19 mouse cellular contexts compared by ENCODE assay signal in genomic region chr11:79675994-79676393, GRCm38 (mm10).
DNase-seq lines count a peak whose midpoint lies in the region; ATAC-seq and TF ChIP-seq lines count a peak whose summit lies in the region.
"Had no signal": no experiment of that assay in that cellular context is flagged by ENCODE, and none has a peak within 500 bp of the region (broad histone marks: within the 10 kb centered on the region; RNA-seq: fewer than 3 reads in every experiment).

No protein-coding gene starts in this region.

- no peak overlapping the region for H3K4me2 ChIP-seq in forebrain, postnatal 0 days (ENCODE audit: low read depth)
- H3K4me2 ChIP-seq in forebrain, embryonic 13.5 days, result no peak overlapping the region
- no peak overlapping the region for H3K4me2 ChIP-seq in midbrain, embryonic 16.5 days (ENCODE audit: low read length)
- H3K4me2 ChIP-seq: embryonic facial prominence, embryonic 13.5 days; forebrain, embryonic 12.5 days; heart, embryonic 13.5 days; liver, embryonic 11.5 days had no signal

- H3K4me3 ChIP-seq in forebrain, postnatal 0 days (ENCODE audit: low read depth, low read length), result no peak overlapping the region
- H3K4me3 ChIP-seq in forebrain, embryonic 13.5 days, result no peak overlapping the region
- H3K4me3 ChIP-seq in midbrain, embryonic 10.5 days, result no peak overlapping the region
- no peak overlapping the region for H3K4me3 ChIP-seq in midbrain, embryonic 16.5 days (ENCODE audit: low read depth, low read length)
- H3K4me3 ChIP-seq: embryonic facial prominence, embryonic 13.5 days; forebrain, embryonic 12.5 days; heart, embryonic 13.5 days; myocyte had no signal

- H3K27ac ChIP-seq in forebrain, postnatal 0 days (ENCODE audit: low read depth, low read length), result no peak overlapping the region
- no peak overlapping the region for H3K27ac ChIP-seq in forebrain, embryonic 13.5 days
- peak overlapping the region; percentile 43 for H3K27ac ChIP-seq in midbrain, embryonic 10.5 days (replicated peaks)
- H3K27ac ChIP-seq in midbrain, embryonic 16.5 days (ENCODE audit: low read length), result no peak overlapping the region
- H3K27ac ChIP-seq: embryonic facial prominence, embryonic 13.5 days; forebrain, embryonic 12.5 days; heart, embryonic 13.5 days had no signal

- no peak for TF ChIP-seq CTCF in forebrain, postnatal 0 days (IDR thresholded peaks at IDR 0.05; ENCODE audit: low read depth)

- DNase-seq in forebrain, postnatal 0 days, result no peak
- no peak for DNase-seq in midbrain, embryonic 10.5 days (ENCODE audit: low spot score)
- peak; percentile 14 for DNase-seq in R1 (ENCODE audit: low read depth, low spot score)
- DNase-seq in B cell, adult 2 months, result no peak
- DNase-seq in adrenal gland, postnatal 25 days, result no peak
- DNase-seq: adrenal gland, postnatal 36 days; cerebellum, postnatal 25 days; kidney, adult 8-10 months; right cerebral cortex, postnatal 25 days; thymus, adult 18-20 months had no signal

- H3K36me3 ChIP-seq in forebrain, postnatal 0 days (ENCODE audit: insufficient read depth), result 0 out of 2 replicates have a peak, but pooled peaks cover under 1% of the 10 kb centered on the region
- H3K36me3 ChIP-seq in forebrain, embryonic 13.5 days (ENCODE audit: poor library complexity, severe bottlenecking), result peaks cover 5% of the 10 kb centered on the region; the same call in 1 of the 2 replicates
- H3K36me3 ChIP-seq in midbrain, embryonic 10.5 days, result peaks cover 9% of the 10 kb centered on the region
- H3K36me3 ChIP-seq in midbrain, embryonic 16.5 days (ENCODE audit: control insufficient read depth, insufficient read depth, low read length), result no peaks in the 10 kb centered on the region
- H3K36me3 ChIP-seq: G1E; heart, embryonic 13.5 days had no signal

- no peaks in the 10 kb centered on the region for H3K9me3 ChIP-seq in forebrain, postnatal 0 days (ENCODE audit: low read length)
- no peaks in the 10 kb centered on the region for H3K9me3 ChIP-seq in forebrain, embryonic 13.5 days (replicated peaks)
- H3K9me3 ChIP-seq in midbrain, embryonic 10.5 days (replicated peaks), result no peaks in the 10 kb centered on the region
- no peaks in the 10 kb centered on the region for H3K9me3 ChIP-seq in midbrain, embryonic 16.5 days (replicated peaks; ENCODE audit: control insufficient read depth, low read length, poor library complexity, severe bottlenecking)
- H3K9me3 ChIP-seq: embryonic facial prominence, embryonic 13.5 days; forebrain, embryonic 12.5 days; G1E; heart, embryonic 13.5 days had no signal

- ATAC-seq in forebrain, postnatal 0 days, result peak; percentile 51
- ATAC-seq in forebrain, embryonic 13.5 days, result no peak
- no peak for ATAC-seq in midbrain, embryonic 16.5 days
- peak; percentile 37 for ATAC-seq in inflammation-experienced regulatory T-cells, adult 6 months

- H3K9ac ChIP-seq in forebrain, postnatal 0 days, result no peak overlapping the region
- no peak overlapping the region for H3K9ac ChIP-seq in forebrain, embryonic 13.5 days
- no peak overlapping the region for H3K9ac ChIP-seq in midbrain, embryonic 16.5 days (ENCODE audit: low read depth, low read length)
- H3K9ac ChIP-seq: embryonic facial prominence, embryonic 13.5 days; forebrain, embryonic 12.5 days; heart, embryonic 13.5 days had no signal

- WGBS in forebrain, postnatal 0 days, result 60% methylated on average over 6 of the region's 6 CpGs
- WGBS in forebrain, embryonic 13.5 days, result 74% methylated on average over 6 of the region's 6 CpGs
- 81% methylated on average over 6 of the region's 6 CpGs for WGBS in midbrain, embryonic 10.5 days
- WGBS in midbrain, embryonic 16.5 days, result 73% methylated on average over 6 of the region's 6 CpGs

- H3K4me1 ChIP-seq in forebrain, postnatal 0 days (ENCODE audit: insufficient read depth), result no peaks in the 10 kb centered on the region
- peaks cover 16% of the 10 kb centered on the region for H3K4me1 ChIP-seq in forebrain, embryonic 13.5 days
- peaks cover 45% of the 10 kb centered on the region for H3K4me1 ChIP-seq in midbrain, embryonic 10.5 days
- H3K4me1 ChIP-seq in midbrain, embryonic 16.5 days (ENCODE audit: control insufficient read depth, insufficient read depth, low read length), result peaks cover 13% of the 10 kb centered on the region

- H3K27me3 ChIP-seq in forebrain, postnatal 0 days (ENCODE audit: insufficient read depth, low read length), result no peaks in the 10 kb centered on the region
- no peaks in the 10 kb centered on the region for H3K27me3 ChIP-seq in forebrain, embryonic 13.5 days
- no peaks in the 10 kb centered on the region for H3K27me3 ChIP-seq in midbrain, embryonic 10.5 days (ENCODE audit: low read depth, poor library complexity, severe bottlenecking)
- no peaks in the 10 kb centered on the region for H3K27me3 ChIP-seq in midbrain, embryonic 16.5 days (ENCODE audit: control insufficient read depth, insufficient read depth, low read depth, low read length)
- H3K27me3 ChIP-seq: embryonic facial prominence, embryonic 13.5 days; forebrain, embryonic 12.5 days had no signal

Comparison
In these comparisons a context has a peak if more than half of its experiments do, and no peak if none do; other contexts are left out.
1. ATAC-seq: peak in forebrain, postnatal 0 days (single experiment) and inflammation-experienced regulatory T-cells, adult 6 months (single experiment); none in forebrain, embryonic 13.5 days (single experiment) and midbrain, embryonic 16.5 days (single experiment).